Mouse (Mus musculus): ENCODE data around the gene Mvb12b.
A peak's percentile ranks its signal among the peaks of the same experiment; 100 is the strongest.

Gene Mvb12b

DNA sequence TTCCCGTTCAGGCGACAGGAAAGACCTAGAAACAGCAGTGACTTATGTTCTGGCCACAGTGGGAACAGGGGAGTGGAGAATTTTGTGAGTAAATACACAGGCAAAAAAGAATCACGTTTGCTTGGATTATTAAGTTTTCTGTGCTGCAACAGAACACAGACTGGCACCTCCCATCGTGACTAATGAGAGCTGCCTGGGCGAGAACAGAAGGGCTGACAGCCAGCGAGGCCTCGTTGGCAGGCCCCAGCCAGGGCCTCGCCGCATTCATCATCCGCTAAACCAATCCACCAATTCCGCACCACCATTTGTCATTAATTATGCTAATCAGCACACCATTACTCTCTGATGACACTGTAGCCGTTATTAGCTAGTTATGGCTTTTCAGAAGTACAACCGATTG lies 102.2 kb downstream of the Mvb12b start:
- peak in 1 of 2 experiments; percentile 62 for DNase-seq (ENCODE audit: low spot score in 2 of 2)

DNA sequence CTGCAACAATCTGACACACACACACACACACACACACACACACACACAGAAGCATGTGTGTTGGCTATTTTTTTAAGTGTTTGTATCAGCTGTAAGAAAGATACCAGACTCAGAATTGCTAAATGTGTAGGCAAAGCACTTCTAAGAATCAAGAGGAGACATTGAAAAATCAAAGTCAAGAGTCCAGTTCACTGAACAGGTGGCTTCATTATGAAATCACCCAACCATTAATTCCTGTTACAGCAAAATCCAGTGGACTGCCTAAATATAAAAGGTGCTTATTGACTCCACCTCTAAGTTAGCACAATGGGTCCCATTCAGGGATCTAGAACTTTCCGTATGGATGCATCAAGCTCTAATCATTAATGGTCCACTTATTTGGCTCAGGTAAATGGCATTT lies 103.0 kb downstream of the Mvb12b start:
- no peak for DNase-seq (ENCODE audit: low spot score in 2 of 2)

DNA sequence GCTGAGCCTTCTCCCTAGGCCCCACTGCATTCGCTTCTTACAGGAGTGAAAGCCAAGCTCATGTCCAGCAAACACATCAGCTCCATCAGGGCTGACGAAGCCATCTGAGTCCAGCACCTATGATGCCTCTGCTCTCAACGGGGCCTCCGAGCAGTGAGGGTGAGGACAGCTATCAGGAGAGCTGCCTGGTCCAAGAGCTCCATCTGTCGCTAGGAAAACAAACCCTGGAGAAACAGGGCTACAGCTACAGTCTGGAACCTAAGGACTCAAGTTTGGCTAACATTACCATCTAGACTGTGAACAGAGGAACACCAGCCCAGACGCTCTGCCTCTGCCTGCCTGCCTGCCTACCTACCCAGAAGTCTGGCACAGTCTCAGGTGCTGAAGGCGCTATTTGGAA lies 104.3 kb downstream of the Mvb12b start:
- DNase-seq (ENCODE audit: low spot score in 2 of 2), result no peak

DNA sequence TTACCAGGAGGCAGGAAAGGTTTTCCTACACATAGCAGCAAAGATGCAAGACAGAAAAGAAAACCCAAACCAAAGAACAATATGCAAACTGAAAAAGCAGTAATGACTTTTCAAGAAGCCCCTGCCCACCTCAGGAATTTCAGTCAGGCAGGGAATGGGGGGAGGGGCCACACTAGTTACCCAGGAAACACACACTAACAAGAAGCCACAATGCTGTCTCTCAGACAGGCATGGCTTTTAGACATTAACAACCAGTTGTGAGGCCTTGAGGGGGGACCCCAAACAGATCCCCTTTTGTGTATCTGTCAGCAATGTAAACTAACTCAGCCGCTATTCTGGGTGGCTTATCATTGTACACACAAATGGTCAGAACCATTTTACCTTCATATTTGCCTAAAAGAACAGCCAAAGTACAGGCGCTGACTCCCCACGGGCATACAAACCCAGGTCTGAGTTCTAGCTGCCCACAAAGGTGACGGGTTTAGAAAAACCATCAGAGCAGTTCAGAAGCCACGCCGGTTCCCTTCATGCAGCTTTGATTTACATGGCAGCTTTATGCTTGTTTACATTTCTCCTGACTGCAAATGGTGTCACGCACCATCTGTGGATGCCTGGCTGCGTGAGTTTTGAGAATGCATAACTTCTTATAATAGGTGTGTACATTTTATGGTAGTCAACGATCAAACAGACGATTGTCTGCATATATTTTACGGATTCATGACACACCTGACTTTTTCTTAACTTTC lies 105.9 kb downstream of the Mvb12b start:
- DNase-seq (ENCODE audit: low spot score in 2 of 2), result no peak

DNA sequence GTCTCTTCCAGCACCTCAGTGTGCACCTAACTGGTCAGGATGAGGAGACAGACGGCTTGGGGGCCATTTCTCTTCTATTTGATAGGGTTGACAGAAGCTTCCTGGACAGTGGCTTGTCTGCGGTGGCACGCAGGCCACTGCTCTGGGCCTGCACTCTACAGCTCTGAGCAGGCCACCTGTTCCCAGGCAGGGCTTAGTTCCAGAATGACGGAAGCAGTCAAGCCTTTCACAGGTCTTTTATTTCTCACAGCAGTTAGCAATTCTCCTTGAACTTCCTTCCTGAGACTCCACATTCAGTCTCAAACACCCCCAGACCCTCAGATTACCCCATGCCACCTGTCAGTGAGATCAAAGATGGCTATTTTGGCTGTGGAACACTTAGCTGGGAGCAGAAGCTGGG lies 109.3 kb downstream of the Mvb12b start:
- DNase-seq (ENCODE audit: low spot score in 2 of 2), result no peak

DNA sequence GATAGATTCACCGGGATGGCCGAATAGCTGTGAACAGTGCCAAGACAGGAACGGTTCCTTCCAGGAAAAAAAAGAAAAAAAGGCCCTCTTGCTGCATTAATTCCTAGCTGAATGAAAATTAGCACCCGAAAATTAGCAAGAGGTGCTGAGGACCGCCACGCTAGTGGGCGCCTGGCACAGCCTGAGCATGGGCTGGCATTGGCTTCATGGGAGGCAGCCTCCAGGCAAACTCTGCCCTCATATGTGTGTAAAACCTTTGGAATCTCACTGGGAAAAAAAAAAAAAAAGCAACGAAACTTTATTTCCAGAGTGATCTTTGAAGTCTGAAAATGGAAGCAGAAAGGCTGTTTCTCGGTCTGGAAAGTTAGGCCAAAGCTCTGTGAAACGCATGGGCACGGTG lies 110.7 kb downstream of the Mvb12b start:
- DNase-seq (ENCODE audit: low spot score in 2 of 2), result no peak

DNA sequence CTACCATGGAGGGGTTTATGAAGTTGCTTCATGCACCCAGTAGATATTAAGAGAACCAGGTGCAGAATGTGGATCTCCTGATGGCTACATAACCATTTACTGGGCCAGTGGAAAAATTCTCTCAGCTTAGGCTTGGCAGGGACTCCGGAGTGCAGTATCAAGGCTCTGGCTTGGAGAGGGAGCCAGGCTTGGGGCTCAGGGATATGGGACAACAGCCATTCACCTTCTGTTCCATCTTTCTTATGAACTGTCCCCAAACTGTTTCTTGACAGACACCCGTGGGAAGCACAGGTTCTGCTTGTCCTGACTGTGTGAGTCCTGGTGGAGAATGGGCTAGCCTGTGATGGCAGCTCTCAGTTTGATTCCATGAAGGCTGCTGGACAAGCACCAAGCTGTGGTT lies 112.9 kb downstream of the Mvb12b start:
- DNase-seq (ENCODE audit: low spot score in 2 of 2), result no peak

DNA sequence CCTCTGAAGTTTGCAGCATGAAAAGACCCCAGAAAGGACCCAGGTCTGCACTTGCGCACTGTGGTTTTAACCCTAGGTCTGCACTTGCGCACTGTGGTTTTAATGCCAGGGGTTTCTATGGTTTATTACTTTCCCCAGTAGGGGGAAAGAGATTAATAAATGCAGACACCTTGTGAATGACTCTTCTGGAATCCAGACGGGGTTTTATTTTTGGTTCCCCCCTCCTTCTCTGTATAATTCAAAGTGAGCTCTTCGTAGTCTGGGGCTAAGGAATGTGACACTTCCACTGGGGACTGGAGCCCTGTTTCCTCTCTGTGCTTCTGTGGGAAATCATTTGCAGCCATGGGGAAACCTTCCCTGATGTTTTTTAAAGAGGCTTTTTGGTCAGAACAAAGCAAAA lies 113.6 kb downstream of the Mvb12b start:
- no peak for DNase-seq (ENCODE audit: low spot score in 2 of 2)

DNA sequence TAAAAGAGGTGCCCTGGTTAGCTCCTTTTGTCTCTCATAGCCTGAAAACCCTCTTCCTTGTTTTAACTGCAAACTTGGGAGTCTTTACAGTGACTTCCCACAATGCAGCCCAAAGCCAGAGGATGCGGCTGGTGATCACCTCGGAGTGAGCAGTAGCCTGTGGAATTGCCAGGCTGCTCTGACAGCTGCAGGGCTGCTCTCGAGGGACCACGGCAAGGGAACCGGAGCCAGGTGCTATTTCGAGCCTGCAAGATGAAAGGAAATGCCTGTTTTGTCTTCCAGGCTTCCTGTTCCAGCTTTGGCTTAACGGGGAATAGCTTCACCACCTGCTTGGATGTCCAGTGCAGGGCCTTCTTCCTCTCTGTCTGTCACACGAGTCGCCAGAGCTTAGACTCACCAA lies 115.3 kb downstream of the Mvb12b start:
- DNase-seq (ENCODE audit: low spot score in 2 of 2), result no peak

DNA sequence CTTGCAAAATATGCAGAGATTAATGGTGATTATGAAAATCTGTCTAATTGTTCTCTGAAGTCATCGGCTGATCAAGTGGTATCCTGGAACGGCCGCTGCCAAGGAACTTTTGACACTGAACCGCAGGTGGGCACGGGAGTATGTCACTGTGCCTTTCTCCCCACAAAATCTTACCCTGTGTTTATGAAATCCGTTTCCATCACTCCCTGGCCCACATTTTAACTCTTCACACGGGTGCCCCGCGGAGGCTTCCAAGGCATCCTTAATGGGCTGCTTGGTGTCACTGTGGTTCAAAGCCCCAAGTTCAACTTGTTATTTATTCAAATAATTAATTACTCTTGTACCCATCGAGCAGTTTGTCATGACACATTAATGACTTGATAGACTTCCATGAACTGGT lies 116.4 kb downstream of the Mvb12b start:
- DNase-seq (ENCODE audit: low spot score in 2 of 2), result no peak

DNA sequence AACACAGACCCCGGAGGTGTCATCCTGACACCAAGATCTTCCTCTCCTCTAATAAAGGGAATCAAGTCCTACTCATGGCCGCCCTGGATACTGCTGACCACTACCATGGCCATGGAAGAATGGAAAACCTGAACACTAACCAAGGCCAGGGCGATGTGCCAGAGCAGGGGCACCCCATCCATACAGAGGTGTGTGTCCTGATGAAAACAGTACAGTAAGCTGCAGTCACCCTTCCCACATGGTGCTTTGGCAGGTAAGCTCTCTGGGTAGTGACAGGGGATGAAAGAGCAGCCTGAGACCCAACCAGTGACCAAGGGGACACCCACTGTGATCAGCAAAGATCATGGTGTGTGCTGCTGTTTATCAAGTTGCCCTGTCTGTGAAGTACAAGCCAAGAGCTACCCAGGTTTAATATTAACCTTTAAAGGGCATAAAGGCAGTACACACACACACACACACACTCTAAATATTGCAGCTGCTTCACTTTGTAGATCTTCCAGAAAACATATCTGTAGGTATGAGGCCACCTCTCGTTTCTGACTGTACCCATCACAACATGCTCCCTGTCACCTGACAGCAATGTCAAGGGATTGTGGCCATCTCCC lies 117.1 kb downstream of the Mvb12b start:
- no peak for DNase-seq (ENCODE audit: low spot score in 2 of 2)

DNA sequence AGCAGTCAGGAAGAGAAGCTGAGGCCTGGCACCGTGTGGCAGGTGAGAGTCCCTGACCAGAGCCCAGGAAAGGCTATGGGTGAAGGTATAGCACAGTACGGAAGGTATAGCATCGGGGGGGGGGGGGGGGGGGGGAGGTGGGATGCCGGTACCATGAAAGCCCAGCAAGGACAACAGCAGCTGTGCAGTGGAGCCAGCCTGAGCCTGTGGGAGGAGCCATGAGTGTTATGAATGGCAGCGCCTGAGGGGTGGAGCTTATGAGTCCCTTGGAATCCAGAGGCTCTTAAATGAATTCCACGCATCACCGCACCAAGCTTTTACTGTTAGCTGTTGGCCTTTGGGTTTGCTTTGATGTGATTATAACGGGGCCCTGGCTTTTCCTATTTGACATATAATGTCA lies 123.3 kb downstream of the Mvb12b start:
- DNase-seq (ENCODE audit: low spot score in 2 of 2), result no peak

DNA sequence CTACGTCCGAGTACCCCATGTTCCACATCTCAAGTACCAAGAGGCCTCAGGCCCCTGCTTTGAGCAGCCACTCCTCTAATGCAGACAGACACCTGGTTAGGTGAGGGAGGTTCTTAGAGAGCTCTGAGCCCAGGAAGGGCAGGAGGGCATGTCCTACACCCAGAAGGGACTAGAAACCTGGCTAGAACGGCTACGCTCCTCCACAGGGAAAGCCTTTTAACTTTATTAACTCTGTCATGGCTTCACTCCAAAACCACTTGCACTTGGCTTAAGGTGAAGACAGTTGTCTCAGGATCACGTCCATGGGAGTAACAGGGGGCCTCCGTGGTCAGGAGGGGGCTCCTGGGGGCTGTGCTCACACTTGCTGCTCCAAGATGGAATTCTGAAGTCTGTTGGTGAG lies 125.5 kb downstream of the Mvb12b start:
- DNase-seq (ENCODE audit: low spot score in 2 of 2), result no peak

DNA sequence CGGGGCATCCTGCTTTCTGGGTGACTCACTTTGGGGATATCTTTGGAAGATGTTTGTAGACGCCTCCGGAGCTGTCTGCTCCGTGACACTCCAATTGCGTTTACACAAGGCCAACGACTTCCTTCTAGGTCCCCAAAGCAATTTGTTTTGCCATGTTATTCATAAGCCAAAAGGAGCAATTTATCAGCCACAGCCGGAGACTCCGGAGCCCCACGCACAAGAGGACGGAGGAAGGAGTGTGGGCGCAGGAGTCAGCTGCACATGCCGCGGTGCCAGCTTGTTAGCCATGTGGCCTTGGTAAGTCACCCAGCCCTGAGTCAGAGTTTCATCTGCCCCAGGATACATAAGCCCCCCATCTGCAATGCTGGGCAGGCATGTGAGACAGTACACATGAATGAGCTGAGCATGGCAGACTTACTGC lies 127.2 kb downstream of the Mvb12b start:
- no peak for DNase-seq (ENCODE audit: low spot score in 2 of 2)

DNA sequence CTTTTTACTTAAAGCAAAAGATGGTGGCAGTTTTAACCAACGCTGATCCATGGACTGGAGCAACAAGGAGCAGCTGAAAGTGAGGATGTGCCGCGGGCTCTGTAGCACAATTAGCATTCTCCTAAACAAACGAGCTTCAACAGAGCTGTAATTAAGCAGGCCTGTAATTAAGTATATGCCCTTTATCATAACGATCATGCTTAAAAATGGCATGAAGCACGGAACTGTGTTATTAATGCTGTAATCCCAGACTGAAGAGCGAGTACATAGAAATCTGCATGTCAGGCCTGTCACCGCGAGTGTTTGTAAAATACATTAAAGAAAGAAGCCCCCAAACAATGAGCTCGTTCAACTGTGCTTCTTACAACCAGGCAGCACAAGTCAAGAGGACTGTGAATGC lies 128.3 kb downstream of the Mvb12b start:
- DNase-seq (ENCODE audit: low spot score in 2 of 2), result no peak

DNA sequence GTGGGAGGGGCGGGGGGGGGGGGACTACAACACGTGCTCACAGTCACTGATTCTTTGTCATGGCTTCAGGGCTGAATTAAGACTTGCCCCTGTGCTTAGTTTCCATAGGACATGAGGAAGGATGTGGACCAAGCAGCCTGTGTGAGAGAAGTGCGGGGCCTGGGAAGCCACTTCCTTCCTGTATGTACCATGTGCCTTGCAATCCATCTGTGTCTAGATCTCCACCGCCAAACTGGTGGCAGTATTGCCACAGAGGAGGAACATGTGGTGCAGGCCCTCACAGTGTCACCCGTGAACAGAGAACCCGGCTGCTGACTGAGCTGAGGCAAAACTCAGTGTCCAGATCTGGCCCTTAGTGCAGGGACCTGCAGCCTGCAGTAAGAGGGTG lies 132.1 kb downstream of the Mvb12b start:
- no peak for DNase-seq (ENCODE audit: low spot score in 2 of 2)

DNA sequence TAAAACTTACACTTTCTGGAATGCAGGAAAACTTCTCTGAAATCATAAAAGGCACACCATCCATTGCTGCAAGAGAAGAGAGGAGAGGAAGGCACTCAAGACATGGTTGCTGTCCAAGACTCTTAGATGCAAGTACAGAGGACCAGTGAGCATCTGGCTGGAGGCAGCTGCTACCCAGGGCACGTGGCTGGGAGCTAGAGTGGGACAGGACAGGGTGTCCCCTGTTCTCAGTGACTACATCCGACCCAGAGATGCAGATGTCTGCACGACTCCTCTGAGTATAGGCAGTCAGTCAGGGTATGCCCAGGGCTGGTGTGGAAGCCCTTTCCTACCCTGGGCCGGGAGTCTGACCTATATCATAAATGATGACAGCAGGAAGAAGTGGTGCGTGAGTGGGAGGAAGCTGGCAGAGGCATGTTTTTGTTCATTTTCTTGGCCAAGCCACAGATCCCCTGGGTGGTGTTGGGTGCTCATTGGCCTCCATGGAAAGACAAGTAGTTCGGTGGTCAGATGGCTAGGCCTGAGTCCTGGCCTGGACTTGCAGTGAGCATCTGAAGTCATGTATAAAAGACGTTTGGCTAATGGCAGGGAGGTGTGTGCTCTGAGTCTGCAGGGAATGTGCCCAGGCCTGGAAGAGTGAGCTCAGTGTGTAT lies 132.6 kb downstream of the Mvb12b start:
- DNase-seq (ENCODE audit: low spot score in 2 of 2), result no peak

DNA sequence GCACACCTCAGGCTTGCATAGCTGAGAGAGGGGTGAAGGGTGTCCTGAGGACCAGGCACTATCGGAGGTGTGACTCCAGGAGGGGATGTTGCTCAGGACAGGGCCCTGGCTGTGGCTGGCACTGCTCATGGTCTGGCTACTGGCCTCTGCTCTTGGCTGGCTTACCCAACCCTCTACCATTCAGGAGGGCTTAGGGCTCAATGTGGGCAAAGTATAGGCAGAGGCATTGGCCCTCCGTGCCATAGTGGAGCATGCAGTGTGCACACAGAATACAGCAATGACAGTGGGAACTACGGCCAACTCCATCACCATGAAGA lies 133.5 kb downstream of the Mvb12b start:
- no peak for DNase-seq (ENCODE audit: low spot score in 2 of 2)

DNA sequence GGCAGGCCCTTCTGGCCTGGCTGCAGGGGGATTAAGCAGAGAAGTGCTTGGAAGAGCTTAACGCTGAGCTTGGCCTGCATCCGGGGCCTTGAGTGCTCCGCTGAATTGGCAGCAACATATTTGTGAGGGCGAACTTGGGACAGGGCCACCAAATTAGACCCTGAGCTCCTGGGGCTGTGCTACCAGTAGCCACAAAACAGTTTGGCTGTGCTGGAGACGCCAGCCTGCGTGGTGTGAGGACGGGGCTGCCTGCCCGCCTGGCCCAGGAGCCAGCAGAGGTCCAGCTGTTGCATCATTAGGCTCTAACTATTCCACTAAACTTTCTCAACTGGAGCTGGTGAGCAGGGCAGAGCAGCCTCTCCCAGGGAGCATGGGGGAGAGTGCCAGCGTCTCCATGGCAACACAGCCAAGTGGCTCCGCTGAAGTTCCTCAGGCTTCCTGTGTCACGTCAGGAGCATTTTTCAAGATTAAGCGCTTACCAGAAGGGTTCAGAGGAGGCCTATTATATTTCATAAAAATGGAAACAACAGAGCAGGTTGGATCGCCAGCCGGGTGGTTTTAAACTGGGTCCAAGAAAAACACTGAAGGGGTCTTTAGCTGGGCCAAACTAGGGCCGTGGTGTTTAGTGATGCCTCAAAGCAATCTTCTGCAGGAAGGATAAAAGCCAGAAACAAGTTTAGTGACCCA lies 134.0 kb downstream of the Mvb12b start:
- peak; percentile 62 to 85 for DNase-seq (ENCODE audit: low spot score in 2 of 2)

DNA sequence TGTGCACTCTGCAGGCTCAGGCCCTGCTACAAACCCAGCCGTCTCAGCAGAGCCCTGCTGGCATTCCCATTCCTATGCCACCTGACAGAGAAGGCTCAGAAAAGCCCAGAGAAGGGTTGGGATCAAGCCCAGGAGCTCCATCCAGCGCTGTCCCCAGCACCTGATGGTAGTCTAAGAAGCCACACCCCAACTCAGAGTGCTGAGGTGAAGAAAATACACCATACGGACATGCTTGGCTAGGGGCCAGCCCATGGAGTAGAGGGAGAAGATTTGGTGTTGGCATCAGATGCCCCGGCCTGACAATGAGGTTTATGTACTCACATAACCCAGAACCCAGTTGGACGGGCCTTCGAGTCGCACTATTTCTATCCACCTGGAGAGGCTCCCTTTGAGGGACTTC lies 137.1 kb downstream of the Mvb12b start:
- DNase-seq (ENCODE audit: low spot score in 2 of 2), result no peak

DNA sequence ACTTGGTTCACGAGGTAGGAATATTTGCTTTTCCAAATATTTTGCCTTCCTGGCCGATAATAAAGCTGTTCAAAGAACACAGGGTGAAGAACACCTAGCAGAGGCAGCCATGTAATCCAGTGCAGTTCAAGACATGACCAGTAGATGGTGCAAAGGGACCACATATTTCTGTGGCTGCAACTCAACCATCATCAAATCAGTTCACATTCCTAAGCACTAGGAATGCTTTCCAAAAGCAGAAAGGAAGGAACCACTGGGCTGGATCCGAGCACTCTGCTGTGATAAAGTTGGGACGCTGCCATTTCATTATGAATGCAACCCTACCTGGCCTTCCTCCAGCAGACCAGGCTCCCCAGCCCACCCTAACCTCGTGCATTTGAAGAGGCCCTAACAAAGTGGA lies 141.3 kb downstream of the Mvb12b start:
- peak; percentile 61 to 86 for DNase-seq (ENCODE audit: low spot score in 2 of 2)

DNA sequence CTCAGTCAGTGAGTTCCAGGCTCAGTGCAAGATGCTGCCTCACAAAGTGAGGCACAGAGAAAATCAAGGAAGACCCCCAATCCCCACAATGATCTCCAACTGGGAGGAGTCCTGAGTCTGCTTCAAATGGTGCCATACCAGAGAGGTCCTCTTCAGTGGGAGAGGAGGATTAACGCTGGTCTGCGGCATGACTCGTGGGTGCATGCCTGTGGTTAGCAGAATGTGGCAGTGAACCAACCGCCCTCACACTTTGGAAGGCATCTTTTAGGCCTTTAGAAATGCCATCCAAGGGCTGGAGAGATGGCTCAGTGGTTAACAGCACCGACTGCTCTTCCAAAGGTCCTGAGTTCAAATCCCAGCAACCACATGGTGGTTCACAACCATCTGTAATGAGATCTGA lies 142.0 kb downstream of the Mvb12b start:
- no peak for DNase-seq (ENCODE audit: low spot score in 2 of 2)

DNA sequence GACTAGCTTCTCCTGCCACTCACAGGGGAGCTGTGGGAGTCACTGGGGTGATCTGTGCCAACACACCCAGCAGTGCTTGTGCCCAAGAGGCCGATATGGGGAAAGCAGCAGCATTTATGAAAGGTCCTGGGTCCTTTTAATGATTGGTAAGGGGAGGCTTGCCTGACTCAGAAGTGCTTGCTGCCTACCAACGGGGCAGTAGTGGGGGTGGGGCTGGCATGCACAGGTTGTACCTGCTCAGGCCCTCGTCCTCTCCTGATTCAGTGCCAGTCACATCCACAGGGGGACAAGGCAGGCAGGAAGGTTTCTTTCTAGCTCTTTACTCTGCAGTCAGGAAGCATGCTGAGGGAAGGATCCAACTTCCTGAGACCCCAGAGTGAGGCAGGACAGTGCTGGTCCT lies 150.6 kb downstream of the Mvb12b start:
- no peak for DNase-seq (ENCODE audit: low spot score in 2 of 2)
